Mouse (Mus musculus) splenic B cell, adult 2 months (primary cell): Measurements from ENCODE around the gene Capn13.

Experiments
- DNase-seq: peaks from one replicate; pipeline ENCODE4 v3.0.0-alpha.2; 2011; ENCODE audit warnings: low read depth, low spot score
- H3K27me3 ChIP-seq: 2 replicates; pipeline ENCODE4 v1.6.1; 2012; ENCODE audit warnings: mild to moderate bottlenecking, low read length, moderate library complexity, mixed read lengths; ENCODE audit not compliant: control insufficient read depth, poor library complexity, insufficient read depth, severe bottlenecking
- H3K36me3 ChIP-seq: 2 replicates; pipeline ENCODE4 v1.6.1; 2012; ENCODE audit warnings: mild to moderate bottlenecking, low read length, moderate library complexity, mixed read lengths; ENCODE audit not compliant: control insufficient read depth, poor library complexity, insufficient read depth, severe bottlenecking

The Capn13 gene

GRCm38 (mm10) chr17:73400862-73401261, at the start of gene Capn13:
Capn13 (minus strand) TSS chr17:73400866.
- Histone ChIP-seq H3K36me3 (no peaks in the 10 kb centered on the region), H3K27me3 (no peaks in the 10 kb centered on the region)
- DNase-seq, result no peak

DNA sequence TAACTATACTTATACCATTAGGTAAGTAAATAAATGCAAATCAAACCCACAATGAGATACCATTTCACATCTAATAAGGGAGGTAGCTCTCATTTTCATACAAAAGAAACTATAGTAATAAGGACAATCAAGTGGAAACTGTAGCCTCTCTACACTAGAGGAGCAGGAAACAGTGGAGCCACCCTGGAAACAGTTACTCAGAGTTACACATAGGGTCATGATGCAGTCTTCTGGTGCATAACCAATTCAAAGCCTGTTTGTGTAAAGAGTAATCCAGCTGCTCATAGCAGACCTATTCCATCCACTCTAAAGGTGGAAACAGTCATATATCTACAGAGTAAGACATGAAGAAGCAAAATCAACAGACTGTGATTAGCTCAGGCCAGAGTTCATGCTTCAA, 48.4 kb upstream of the Capn13 start:
- no peaks in the 10 kb centered on the region for H3K27me3 ChIP-seq
- H3K36me3 ChIP-seq, result no peaks in the 10 kb centered on the region
- DNase-seq, result peak; percentile 4

GRCm38 (mm10) chr17:73440798-73441197, 40.1 kb upstream of the Capn13 start:
- Histone ChIP-seq H3K36me3 (no peaks in the 10 kb centered on the region), H3K27me3 (no peaks in the 10 kb centered on the region)
- DNase-seq, result peak; percentile 37

DNA sequence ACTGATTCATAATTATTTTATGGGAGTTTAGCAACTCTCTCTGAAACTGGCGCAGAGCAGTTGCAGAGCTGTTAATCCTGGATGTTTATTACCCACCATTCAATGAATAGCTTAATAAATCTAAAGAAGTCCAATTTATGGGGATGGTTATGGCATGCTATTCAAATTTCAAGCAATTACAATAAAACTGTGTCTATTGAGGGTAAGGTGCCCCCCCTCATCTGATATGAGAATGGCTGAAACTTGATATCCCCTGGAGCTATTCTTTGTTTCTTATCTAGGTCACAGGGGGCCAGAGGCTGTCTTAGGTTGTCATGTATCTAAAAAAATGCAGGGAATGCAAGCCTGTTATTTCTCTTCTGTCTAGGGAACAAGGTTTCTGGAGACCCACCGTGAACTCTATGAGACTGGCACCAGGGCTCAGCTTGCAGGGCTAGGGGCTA, 31.9 kb upstream of the Capn13 start:
- no peaks in the 10 kb centered on the region for H3K27me3 ChIP-seq
- DNase-seq, result no peak
- no peaks in the 10 kb centered on the region for H3K36me3 ChIP-seq

- Histone ChIP-seq H3K36me3 (no peaks in the 10 kb centered on the region), H3K27me3 (no peaks in the 10 kb centered on the region)
- no peak for DNase-seq
Observed at GRCm38 (mm10) chr17:73432058-73432457, 31.4 kb upstream of the Capn13 start.

DNA sequence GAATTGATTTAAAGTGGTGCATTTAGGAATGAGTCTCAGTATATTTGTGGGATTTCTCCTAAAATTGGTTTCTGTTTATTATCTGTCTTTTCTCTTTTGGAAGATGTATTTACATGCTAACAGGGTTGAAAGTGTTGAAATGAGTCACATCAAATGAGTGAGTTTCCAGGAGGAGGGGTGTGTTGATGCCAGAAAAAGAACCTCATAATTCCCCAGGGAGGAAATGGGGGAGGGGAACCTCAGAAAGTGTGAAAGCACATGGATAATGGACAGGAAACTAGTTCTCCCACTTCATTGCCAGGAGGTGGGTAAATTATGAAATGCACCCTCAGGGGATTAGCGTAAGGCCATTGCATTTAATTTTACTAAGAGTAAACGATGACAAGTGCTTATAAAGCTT, 16.7 kb upstream of the Capn13 start:
- Histone ChIP-seq H3K36me3 (no peaks in the 10 kb centered on the region), H3K27me3 (no peaks in the 10 kb centered on the region)
- peak; percentile 38 for DNase-seq

DNA sequence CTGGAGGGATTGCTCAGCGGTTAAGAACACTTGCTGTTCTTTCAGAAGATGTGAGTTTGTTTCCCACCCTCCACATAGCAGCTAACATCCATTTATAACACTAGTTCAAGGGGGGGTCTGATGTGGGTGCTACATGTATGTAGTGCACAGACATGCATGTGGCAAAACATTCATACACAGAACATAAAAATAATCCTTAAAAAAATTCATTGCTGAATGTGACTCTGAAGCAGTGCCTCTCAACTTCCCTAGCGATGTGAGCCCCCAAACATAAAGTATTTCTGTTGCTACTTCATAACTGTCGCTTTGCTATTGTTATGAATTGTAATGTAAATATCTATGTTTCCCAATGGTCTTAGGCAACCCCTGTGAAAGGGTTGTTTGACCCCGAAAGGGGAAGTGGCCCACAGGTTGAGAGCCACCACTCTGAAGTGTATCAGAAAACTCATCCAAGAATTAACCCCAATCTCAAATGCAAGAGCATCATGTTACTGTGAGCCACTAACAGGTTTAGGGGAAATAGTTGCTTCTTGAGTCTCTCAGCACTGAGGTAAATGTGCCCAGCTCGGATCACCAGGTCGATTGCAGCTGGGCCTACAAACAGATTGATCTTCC, 15.6 kb upstream of the Capn13 start:
- H3K36me3 ChIP-seq, result no peaks in the 10 kb centered on the region
- no peaks in the 10 kb centered on the region for H3K27me3 ChIP-seq
- DNase-seq, result peak; percentile 52

- H3K36me3 ChIP-seq, result no peaks in the 10 kb centered on the region
- DNase-seq, result peak; percentile 15
- H3K27me3 ChIP-seq, result no peaks in the 10 kb centered on the region
Observed at GRCm38 (mm10) chr17:73411817-73412216, 11.2 kb upstream of the Capn13 start.

- Histone ChIP-seq H3K36me3 (no peaks in the 10 kb centered on the region), H3K27me3 (no peaks in the 10 kb centered on the region)
- no peak for DNase-seq
Observed at GRCm38 (mm10) chr17:73401272-73401671, 606 bp upstream of the Capn13 start.

DNA sequence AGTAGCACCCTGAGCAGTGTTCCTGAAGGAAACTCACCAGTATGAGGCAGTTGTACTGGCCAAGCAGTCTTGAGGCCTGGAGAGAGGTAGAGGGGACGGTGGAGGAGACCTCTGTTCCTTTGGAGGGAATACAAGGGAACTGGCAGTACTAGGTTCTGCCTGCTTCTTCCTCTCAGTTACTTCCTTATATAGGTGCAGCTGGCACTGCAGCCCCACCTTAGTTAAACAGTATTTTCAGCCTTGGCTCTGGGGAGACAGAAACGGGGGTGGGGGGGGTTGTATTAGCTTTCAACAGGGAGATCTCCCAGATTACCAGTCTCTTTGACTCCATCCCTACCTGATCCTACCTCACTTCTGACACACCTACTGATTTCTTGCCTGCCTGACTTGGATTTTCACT, 1.5 kb downstream of the Capn13 start:
- H3K27me3 ChIP-seq, result no peaks in the 10 kb centered on the region

GRCm38 (mm10) chr17:73393361-73393760, 7.3 kb downstream of the Capn13 start:
- Histone ChIP-seq H3K36me3 (no peaks in the 10 kb centered on the region), H3K27me3 (no peaks in the 10 kb centered on the region)
- DNase-seq, result no peak

More for the DNA sequence above, 1.5 kb downstream of the Capn13 start:
- DNase-seq, result no peak
- H3K36me3 ChIP-seq, result no peaks in the 10 kb centered on the region

- DNase-seq, result no peak
- Histone ChIP-seq H3K27me3 (no peaks in the 10 kb centered on the region), H3K36me3 (no peaks in the 10 kb centered on the region)
Observed at GRCm38 (mm10) chr17:73391771-73392170, 8.9 kb downstream of the Capn13 start.

DNA sequence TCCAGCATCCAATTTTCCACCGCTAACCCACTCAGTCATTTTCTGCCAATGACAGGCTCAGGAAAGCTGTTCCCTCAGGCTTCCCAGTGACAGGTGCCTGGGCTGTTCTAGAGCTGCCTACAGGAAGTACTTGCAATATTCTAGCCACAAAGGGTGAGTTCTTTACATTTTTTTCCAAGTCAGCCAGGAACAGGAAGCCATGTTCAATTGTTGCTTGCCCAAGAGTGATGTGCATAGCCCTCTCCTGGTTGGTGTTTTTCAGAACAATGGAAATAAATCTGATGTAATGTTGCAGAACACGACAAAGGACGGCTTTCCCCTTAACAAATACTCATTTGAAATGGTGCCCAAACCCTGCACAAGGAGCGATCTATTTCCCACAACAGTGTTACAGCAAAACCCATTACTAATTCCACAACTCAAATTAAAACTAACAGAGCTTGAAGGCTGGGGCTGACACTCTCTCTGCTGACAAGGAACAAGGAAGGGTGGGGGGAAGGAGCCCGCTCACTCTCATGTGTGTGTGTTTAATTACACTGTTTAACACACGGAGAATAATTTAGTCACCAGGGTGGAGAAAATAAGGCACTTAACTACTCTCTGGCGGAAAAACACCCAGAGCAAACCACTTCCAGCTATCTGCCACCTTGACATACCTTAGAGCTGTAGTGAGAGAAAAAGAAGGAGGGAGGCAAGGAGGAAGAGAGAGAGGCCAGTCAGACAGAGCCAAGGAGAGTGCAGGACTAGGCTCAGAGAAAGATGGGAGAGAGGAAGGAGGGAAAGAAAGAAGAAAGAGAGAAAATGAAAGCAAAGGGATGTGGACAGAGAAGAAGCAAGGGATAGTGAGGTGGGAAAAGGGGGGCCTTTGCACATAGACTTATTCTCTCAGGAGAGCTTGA, 10.2 kb downstream of the Capn13 start:
- Histone ChIP-seq H3K27me3 (no peaks in the 10 kb centered on the region), H3K36me3 (no peaks in the 10 kb centered on the region)
- no peak for DNase-seq

- no peak for DNase-seq
- Histone ChIP-seq H3K27me3 (no peaks in the 10 kb centered on the region), H3K36me3 (no peaks in the 10 kb centered on the region)
Observed at GRCm38 (mm10) chr17:73389336-73389735, 11.3 kb downstream of the Capn13 start.

DNA sequence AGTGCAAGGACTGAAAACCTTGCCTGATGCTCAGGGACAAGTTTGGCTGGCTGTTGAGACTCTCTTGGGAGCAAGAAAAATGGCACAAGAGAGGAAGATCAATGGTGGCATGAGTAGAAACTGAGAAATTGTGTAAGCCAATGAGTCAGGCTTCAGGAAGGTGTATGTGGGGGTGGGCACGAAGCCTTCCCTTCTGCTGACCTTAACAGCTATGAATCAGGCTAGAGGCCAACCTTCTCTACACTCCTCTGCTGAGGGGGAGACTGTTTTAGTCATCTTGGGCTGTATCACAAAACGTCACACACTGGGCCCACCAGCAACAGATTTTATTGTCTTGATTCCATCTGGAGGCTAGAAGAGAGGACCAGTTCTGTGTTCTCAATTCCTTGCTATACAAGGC, 14.1 kb downstream of the Capn13 start:
- Histone ChIP-seq H3K27me3 (no peaks in the 10 kb centered on the region), H3K36me3 (no peaks in the 10 kb centered on the region)
- no peak for DNase-seq
